Mouse (Mus musculus) heart, embryonic 12.5 days (tissue): ENCODE measurements around the gene Qrfp. TPM values are rescaled to one million over a fixed set of nuclear protein-coding genes. Genes with fewer than 3 reads are reported as not detected.

ENCODE experiments used
- ATAC-seq: fragments of 200-750 bp; cut with Nextera tagmentation; 2 replicates; pipeline ENCODE4 v1.8.0; 2017; ENCODE audit warnings: moderate TSS enrichment, moderate library complexity; ENCODE audit not compliant: insufficient number of reproducible peaks, low FRiP score
- H3K27ac ChIP-seq: fragments of 300-500 bp; sonication (generic); 2 replicates; pipeline ENCODE4 v1.5.1; 2016; ENCODE audit warnings: mild to moderate bottlenecking, moderate library complexity; ENCODE audit not compliant: poor library complexity, severe bottlenecking
- H3K27me3 ChIP-seq: fragments of 300-500 bp; sonication (generic); replicated peaks from 2 replicates; pipeline ENCODE4 v1.6.1; 2016; ENCODE audit warnings: mild to moderate bottlenecking, moderate library complexity
- H3K36me3 ChIP-seq: fragments of 300-500 bp; sonication (generic); 2 replicates; pipeline ENCODE4 v1.6.1; 2016; ENCODE audit warnings: mild to moderate bottlenecking, moderate library complexity
- H3K4me1 ChIP-seq: fragments of 300-500 bp; sonication (generic); replicated peaks from 2 replicates; pipeline ENCODE4 v1.6.1; 2016; ENCODE audit warnings: mild to moderate bottlenecking
- H3K4me2 ChIP-seq: fragments of 300-500 bp; sonication (generic); 2 replicates; pipeline ENCODE4 v1.6.1; 2016; ENCODE audit warnings: mild to moderate bottlenecking, moderate library complexity
- H3K4me3 ChIP-seq: fragments of 300-500 bp; sonication (generic); 2 replicates; pipeline ENCODE4 v1.5.1; 2016; ENCODE audit warnings: mild to moderate bottlenecking
- H3K9ac ChIP-seq: fragments of 300-500 bp; sonication (generic); 2 replicates; pipeline ENCODE4 v1.6.1; 2016; ENCODE audit warnings: mild to moderate bottlenecking, moderate library complexity
- H3K9me3 ChIP-seq: fragments of 300-500 bp; sonication (generic); replicated peaks from 2 replicates; pipeline ENCODE4 v1.6.1; 2016; ENCODE audit warnings: mild to moderate bottlenecking, moderate library complexity
- WGBS: fragments of 180-500 bp; shearing (Covaris S2); methylation state at CpG from one replicate; pipeline ENCODE4 v1.1.7; 2016; 5-methylcytosine and 5-hydroxymethylcytosine counted together
- polyA plus RNA-seq: library from polyadenylated mRNA; unstranded; fragments of >200 nt; fragmentation: Nextera tagmentation; extraction: Ambion mirVana; gene quantifications from 2 replicates; pipeline ENCODE4 v1.2.1, GENCODE M21; 2016

Qrfp gene
- polyA plus RNA-seq, 1 experiment from 2014 or later, result not detected

GRCm38 (mm10) chr2:31813641-31814040 lies 3.3 kb upstream of the Qrfp start:
- no peaks in the 10 kb centered on the region for H3K36me3 ChIP-seq
- H3K9ac ChIP-seq, result no peak overlapping the region
- H3K27ac ChIP-seq, result no peak overlapping the region
- ATAC-seq, result no peak
- H3K27me3 ChIP-seq, result peaks cover 67% of the 10 kb centered on the region
- WGBS, result 74% methylated on average over 4 of the region's 4 CpGs
- peaks cover 14% of the 10 kb centered on the region for H3K4me1 ChIP-seq
- no peak overlapping the region for H3K4me2 ChIP-seq
- no peak overlapping the region for H3K4me3 ChIP-seq
- no peaks in the 10 kb centered on the region for H3K9me3 ChIP-seq

GRCm38 (mm10) chr2:31811086-31811958 lies 942 bp upstream of the Qrfp start:
- Histone ChIP-seq H3K27ac (no peak overlapping the region), H3K9ac (no peak overlapping the region), H3K4me3 (no peak overlapping the region), H3K36me3 (no peaks in the 10 kb centered on the region), H3K4me1 (peaks cover 20% of the 10 kb centered on the region), H3K9me3 (no peaks in the 10 kb centered on the region), H3K4me2 (no peak overlapping the region), H3K27me3 (peaks cover 45% of the 10 kb centered on the region)
- ATAC-seq, result no peak
- WGBS, result 74% methylated on average over 14 of the region's 14 CpGs

- Histone ChIP-seq H3K36me3 (peaks cover 9% of the 10 kb centered on the region), H3K9me3 (no peaks in the 10 kb centered on the region), H3K27me3 (peaks cover 31% of the 10 kb centered on the region), H3K27ac (no peak overlapping the region), H3K4me2 (no peak overlapping the region), H3K4me1 (peaks cover 20% of the 10 kb centered on the region), H3K9ac (no peak overlapping the region), H3K4me3 (no peak overlapping the region)
- WGBS, result 35% methylated on average over 2 of the region's 2 CpGs
- ATAC-seq, result no peak
These were observed 1.0 kb downstream of the Qrfp start for GRCm38 (mm10) chr2:31809358-31809740.

GRCm38 (mm10) chr2:31808410-31809357 lies 1.7 kb downstream of the Qrfp start:
- H3K4me3 ChIP-seq, result no peak overlapping the region
- peaks cover 16% of the 10 kb centered on the region for H3K36me3 ChIP-seq
- WGBS, result 39% methylated on average over 28 of the region's 28 CpGs
- 0 out of 2 replicates have a peak overlapping the region, but pooled peaks have one; percentile 29 for H3K9ac ChIP-seq
- H3K27me3 ChIP-seq, result peaks cover 27% of the 10 kb centered on the region
- H3K4me2 ChIP-seq, result no peak overlapping the region
- no peak overlapping the region for H3K27ac ChIP-seq
- ATAC-seq, result no peak
- H3K4me1 ChIP-seq, result peaks cover 20% of the 10 kb centered on the region
- H3K9me3 ChIP-seq, result no peaks in the 10 kb centered on the region

- no peak overlapping the region for H3K27ac ChIP-seq
These were observed 3.6 kb downstream of the Qrfp start for GRCm38 (mm10) chr2:31806639-31807382.

GRCm38 (mm10) chr2:31803480-31803879 lies 6.9 kb downstream of the Qrfp start:
- ATAC-seq, result no peak
- Histone ChIP-seq H3K4me2 (no peak overlapping the region), H3K36me3 (peaks cover 68% of the 10 kb centered on the region), H3K4me3 (no peak overlapping the region), H3K27me3 (no peaks in the 10 kb centered on the region), H3K27ac (no peak overlapping the region), H3K9me3 (no peaks in the 10 kb centered on the region), H3K4me1 (peaks cover 5% of the 10 kb centered on the region; the same call in 1 of the 2 replicates), H3K9ac (no peak overlapping the region)
- WGBS, result 86% methylated on average over 14 of the region's 14 CpGs

More at GRCm38 (mm10) chr2:31806639-31807382, 3.6 kb downstream of the Qrfp start:
- H3K4me2 ChIP-seq, result no peak overlapping the region
- no peak overlapping the region for H3K4me3 ChIP-seq
- H3K9ac ChIP-seq, result no peak overlapping the region
- peaks cover 35% of the 10 kb centered on the region for H3K36me3 ChIP-seq
- 63% methylated on average over 9 of the region's 9 CpGs for WGBS
- no peak for ATAC-seq
- peaks cover 25% of the 10 kb centered on the region for H3K27me3 ChIP-seq
- H3K9me3 ChIP-seq, result no peaks in the 10 kb centered on the region
- H3K4me1 ChIP-seq, result peaks cover 20% of the 10 kb centered on the region

GRCm38 (mm10) chr2:31802811-31803210 lies 7.6 kb downstream of the Qrfp start:
- Histone ChIP-seq H3K36me3 (peaks cover 75% of the 10 kb centered on the region), H3K27me3 (no peaks in the 10 kb centered on the region), H3K4me1 (peaks cover 3% of the 10 kb centered on the region; the same call in 1 of the 2 replicates), H3K4me3 (no peak overlapping the region), H3K27ac (no peak overlapping the region), H3K9me3 (no peaks in the 10 kb centered on the region), H3K4me2 (no peak overlapping the region), H3K9ac (no peak overlapping the region)
- ATAC-seq, result no peak
- 88% methylated on average over 8 of the region's 8 CpGs for WGBS

- WGBS, result 86% methylated on average over 9 of the region's 9 CpGs
- no peak overlapping the region for H3K4me2 ChIP-seq
- no peaks in the 10 kb centered on the region; the same call in 1 of the 2 replicates for H3K4me1 ChIP-seq
- no peak overlapping the region for H3K27ac ChIP-seq
- no peak for ATAC-seq
- no peak overlapping the region for H3K9ac ChIP-seq
- peaks cover 88% of the 10 kb centered on the region for H3K36me3 ChIP-seq
- no peaks in the 10 kb centered on the region for H3K27me3 ChIP-seq
- no peak overlapping the region for H3K4me3 ChIP-seq
- no peaks in the 10 kb centered on the region for H3K9me3 ChIP-seq
These were observed 9.0 kb downstream of the Qrfp start for GRCm38 (mm10) chr2:31801416-31801815.

- no peak for ATAC-seq
- no peaks in the 10 kb centered on the region for H3K9me3 ChIP-seq
- H3K27ac ChIP-seq, result no peak overlapping the region
- WGBS, result 80% methylated on average over 3 of the region's 3 CpGs
- no peak overlapping the region for H3K4me2 ChIP-seq
- no peak overlapping the region for H3K9ac ChIP-seq
- H3K36me3 ChIP-seq, result peaks cover 100% of the 10 kb centered on the region
- H3K4me3 ChIP-seq, result no peak overlapping the region
- no peaks in the 10 kb centered on the region for H3K4me1 ChIP-seq
- no peaks in the 10 kb centered on the region for H3K27me3 ChIP-seq
These were observed 13.4 kb downstream of the Qrfp start for GRCm38 (mm10) chr2:31796943-31797342.

- peaks cover 98% of the 10 kb centered on the region for H3K36me3 ChIP-seq
- no peak overlapping the region for H3K27ac ChIP-seq
- no peak overlapping the region for H3K4me2 ChIP-seq
- no peaks in the 10 kb centered on the region for H3K4me1 ChIP-seq
- H3K27me3 ChIP-seq, result no peaks in the 10 kb centered on the region
- no peak overlapping the region for H3K9ac ChIP-seq
- ATAC-seq, result no peak
- no peaks in the 10 kb centered on the region for H3K9me3 ChIP-seq
- no peak overlapping the region for H3K4me3 ChIP-seq
- WGBS, result 78% methylated on average over 6 of the region's 6 CpGs
These were observed 17.8 kb downstream of the Qrfp start for GRCm38 (mm10) chr2:31792611-31793010.
